Mouse (Mus musculus) layer of hippocampus, postnatal 14 days (tissue): ENCODE data around the gene Tbc1d30. TPM values are rescaled to one million over a fixed set of nuclear protein-coding genes. Genes with fewer than 3 reads are reported as not detected.

Experiments
- DNase-seq, 2 experiments: peaks; one replicate each; pipeline ENCODE4 v3.0.0; 2021 to 2022; ENCODE audit warnings: low spot score in 2 of 2, mixed read lengths in 1 of 2
- total RNA-seq, 2 experiments: library from RNA; stranded (reverse); gene quantifications; 2 replicates each; pipeline ENCODE4 v1.2.3; 2021

Gene Tbc1d30
- total RNA-seq, 2 experiments from 2014 or later = 34.9 to 36.9 TPM

DNA sequence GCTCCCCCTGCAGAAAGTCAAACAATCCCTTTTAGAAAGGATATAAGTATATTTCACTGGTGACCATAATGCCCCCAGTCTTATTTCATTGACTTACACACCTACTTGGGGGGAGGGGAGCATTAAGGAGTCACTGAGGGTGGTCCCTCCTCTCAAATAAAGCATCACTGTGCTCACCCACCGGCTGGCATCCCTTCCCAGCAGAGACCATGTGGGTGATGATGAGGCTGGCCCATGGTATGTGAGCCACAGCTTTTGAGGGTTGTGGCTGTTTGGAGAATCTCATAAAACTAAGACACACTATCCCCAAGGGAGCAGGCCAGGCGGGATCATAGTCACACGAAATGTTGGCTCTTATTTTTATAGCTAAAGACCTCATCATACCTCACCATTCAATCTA lies 116.6 kb downstream of the Tbc1d30 start:
- no peak for DNase-seq

DNA sequence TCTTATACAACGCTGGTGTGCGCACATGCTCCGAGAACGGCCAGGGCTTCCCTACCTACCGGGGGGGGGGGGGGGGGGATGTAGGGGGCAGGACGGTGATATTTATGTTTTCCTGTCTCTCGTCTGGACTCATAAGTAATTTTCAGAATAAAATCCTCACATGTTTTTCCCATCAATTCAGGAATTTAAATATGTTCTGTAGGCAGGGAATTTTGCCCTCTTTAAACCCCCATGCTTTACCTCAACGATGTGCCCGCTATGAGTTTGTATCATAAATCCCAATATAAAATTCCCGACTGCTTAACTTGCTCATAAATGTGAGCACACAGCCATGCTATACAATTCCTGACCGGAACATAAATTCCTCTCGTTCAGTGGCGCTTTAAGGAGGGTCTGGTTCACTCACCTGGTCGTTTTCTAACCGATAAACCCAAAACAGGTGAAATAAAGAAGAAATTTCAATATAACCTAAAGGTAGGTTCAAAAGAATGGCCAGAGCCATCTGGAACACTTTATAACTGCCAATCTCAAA lies 122.6 kb downstream of the Tbc1d30 start:
- DNase-seq = no peak

DNA sequence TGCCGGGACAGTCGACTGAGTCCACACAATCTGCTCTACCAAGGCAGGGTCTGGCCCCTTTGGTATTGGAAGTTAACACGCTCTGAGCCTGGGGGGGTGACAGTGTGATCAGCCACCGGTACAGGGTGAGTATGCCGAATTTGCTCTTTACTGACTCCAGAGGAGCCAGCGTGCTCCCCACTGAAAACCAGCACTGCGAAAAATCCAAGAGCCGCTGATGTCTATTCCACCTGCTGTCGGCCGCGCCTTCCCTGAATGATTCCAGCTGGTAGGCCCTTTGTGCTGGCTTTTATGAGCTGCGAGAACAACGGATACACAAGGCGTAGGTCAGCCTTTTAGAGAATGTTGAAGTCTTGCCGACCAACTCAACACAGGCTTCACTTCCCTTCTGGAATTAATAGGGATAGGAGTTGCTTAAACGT lies 123.1 kb downstream of the Tbc1d30 start:
- no peak for DNase-seq

DNA sequence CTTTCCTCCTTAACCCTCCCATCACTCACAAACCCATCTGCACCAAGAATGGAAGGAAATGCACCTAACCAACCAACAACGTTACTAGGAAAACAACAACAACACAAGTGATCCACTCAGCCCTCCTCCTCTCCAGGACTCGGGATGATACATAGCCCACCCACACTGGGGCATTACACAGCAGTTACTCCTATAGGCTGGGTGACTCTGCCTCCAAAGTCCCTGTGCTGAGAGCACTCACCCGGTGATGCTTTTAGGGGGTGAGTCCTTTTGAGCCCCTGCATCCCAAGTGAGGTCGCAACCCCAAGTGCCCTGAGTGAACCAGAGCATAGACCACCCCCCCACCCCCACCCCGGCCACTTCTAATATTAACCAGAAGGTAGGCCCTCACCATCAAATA lies 123.7 kb downstream of the Tbc1d30 start:
- DNase-seq = no peak

DNA sequence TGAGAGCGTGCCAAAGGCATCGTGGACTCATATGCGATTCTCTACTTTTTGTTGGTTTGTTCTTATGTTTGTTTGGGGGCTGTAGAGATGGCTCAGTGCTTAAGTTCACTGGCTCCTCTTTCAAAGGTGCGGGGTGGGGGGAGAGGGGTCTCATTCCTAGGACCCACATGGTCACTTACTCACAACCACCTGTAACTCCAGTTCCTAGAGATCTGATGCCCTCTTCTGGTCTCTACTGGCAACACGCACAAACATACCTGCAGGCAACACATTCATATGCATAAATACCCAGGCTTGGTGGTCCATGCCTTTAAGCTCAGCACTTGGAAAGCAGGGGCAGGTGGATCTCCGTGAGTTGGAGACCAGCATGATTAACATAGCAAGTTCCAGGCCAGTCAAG lies 125.4 kb downstream of the Tbc1d30 start:
- no peak for DNase-seq

DNA sequence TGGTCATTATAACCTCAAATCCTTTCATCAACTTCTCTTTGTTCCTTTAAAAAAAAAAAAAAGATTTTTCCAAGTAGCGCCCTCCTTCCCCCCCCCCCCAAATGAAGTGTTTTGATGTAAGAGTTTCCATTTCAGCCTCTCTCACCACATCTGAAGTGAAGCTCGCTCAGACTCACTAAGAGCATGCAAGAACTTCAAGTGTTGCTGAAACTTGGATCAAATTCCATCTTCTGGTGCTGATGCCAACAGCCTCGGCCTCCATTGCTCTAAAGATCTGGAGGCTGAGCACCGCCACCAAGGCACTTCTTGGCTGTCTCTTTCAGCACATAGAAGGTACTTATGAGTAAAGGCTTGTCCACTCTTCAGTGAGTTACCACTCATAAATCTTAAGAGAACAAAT lies 128.2 kb downstream of the Tbc1d30 start:
- no peak for DNase-seq

DNA sequence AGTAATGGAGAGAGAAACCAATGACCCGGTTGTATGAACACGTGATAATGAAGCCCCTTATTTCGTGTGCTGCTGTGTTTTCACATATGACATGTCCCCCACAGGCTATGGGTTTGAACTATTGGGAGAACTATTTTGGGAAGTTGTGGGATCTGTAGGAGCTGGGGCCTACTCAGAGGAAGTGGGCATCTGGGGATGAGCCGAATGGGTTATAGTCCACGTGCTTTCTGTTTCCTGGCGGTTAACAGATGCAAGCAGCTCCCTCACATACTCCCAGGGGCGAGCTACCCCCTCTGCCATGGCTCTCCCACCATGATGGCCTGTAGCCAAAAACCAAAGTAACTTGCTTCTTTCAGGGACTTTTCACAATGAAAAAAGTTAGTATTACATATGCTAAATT lies 132.5 kb downstream of the Tbc1d30 start:
- no peak for DNase-seq

DNA sequence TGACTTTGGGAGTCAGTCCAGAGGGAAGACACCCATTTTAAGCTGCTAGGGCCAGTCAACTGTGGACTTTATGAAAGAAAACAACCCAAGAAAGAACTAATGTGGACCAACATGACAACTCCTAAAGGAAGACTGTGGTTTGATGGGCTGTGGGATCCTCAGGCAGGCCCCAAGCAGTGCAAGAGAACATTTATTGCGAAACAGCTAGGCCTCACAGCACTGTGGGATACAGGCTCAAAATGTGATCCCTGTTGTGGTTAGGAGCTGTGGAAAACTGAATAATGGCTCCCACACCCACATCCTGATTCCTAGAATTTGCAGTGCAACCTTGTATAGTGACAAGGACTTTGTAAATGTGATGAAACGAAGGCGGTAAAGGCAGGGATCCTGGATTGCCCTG lies 134.3 kb downstream of the Tbc1d30 start:
- DNase-seq = no peak

Other genes with a start within 250 kb of the Tbc1d30 start
- 10 to 100 TPM; 74.1 to 79.9 TPM for gene Gns, start 13.8 kb upstream of the Tbc1d30 start, total RNA-seq
- gene Rassf3, start 125.1 kb upstream of the Tbc1d30 start, total RNA-seq = 10 to 100 TPM; 12.0 to 12.6 TPM
- 10 to 100 TPM; 43.8 to 46.4 TPM for gene Tbk1, start 235.5 kb upstream of the Tbc1d30 start, total RNA-seq